Mouse (Mus musculus): ENCODE results near the gene Nr1h2. TPM values are rescaled to one million over a fixed set of nuclear protein-coding genes. Genes with fewer than 3 reads are reported as not detected.

Nr1h2 gene
- total and polyA plus RNA-seq, 3 experiments: 13.9 to 50.0 (median 43.8) TPM

GRCm38 (mm10) chr7:44589946-44590345 lies 36.2 kb upstream of the Nr1h2 start:
- Histone ChIP-seq H3K36me3 (replicated peaks in 1 of 2; ENCODE audit: control insufficient read depth in 1 of 2, insufficient read depth in 1 of 2, low read length in 1 of 2) (peaks cover 8 to 44% of the 10 kb centered on the region in 2 experiments), H3K79me2 (replicated peaks; ENCODE audit: control insufficient read depth, extremely low read depth, insufficient read depth, poor library complexity, severe bottlenecking) (0 out of 2 replicates have a peak, but pooled peaks cover 2% of the 10 kb centered on the region), H3K27ac (ENCODE audit: insufficient read depth, low read depth) (no peak overlapping the region), H3K4me1 (ENCODE audit: control insufficient read depth in 1 of 2, insufficient read depth in 2 of 2) (peaks cover 13 to 39% of the 10 kb centered on the region in 2 experiments), H3K4me2 (ENCODE audit: insufficient read depth, low read depth, poor library complexity, severe bottlenecking) (peak overlapping the region; percentile 57), H3K9ac (ENCODE audit: insufficient read depth, low read depth) (no peak overlapping the region), H3K9me3 (replicated peaks; ENCODE audit: low read length) (no peaks in the 10 kb centered on the region), H3K4me3 (replicated peaks in 1 of 3; ENCODE audit: low read depth in 2 of 3, low read length in 2 of 3, poor library complexity in 1 of 3) (no peak overlapping the region), H3K27me3 (replicated peaks) (peaks cover 10% of the 10 kb centered on the region)
- in situ Hi-C loops (cut with MboI; ENCODE audit: low pct_ligation_motif_present, low pct_unique_long_range_greater_than_20kb, low sequenced_read_pairs) (loop anchor here (10.0 kb wide), 1 partner anchor 55 kb away; no protein-coding TSS in a partner anchor), dilution Hi-C loops (cut with MboI; ENCODE audit: extremely low pct_ligation_motif_present, extremely low pct_unique_long_range_greater_than_20kb, low sequenced_read_pairs) (no loop called here)
- DNase-seq (ENCODE audit: extremely low read depth): no peak
- TF ChIP-seq ZMIZ1 (IDR thresholded peaks at IDR 0.05; ENCODE audit: low read depth, low read length): no peak

GRCm38 (mm10) chr7:44589149-44589548 lies 35.4 kb upstream of the Nr1h2 start:
- dilution Hi-C loops (cut with MboI; ENCODE audit: extremely low pct_ligation_motif_present, extremely low pct_unique_long_range_greater_than_20kb, low sequenced_read_pairs): no loop called here
- in situ Hi-C loops (cut with MboI; ENCODE audit: low pct_ligation_motif_present, low pct_unique_long_range_greater_than_20kb, low sequenced_read_pairs): loop anchor here (10.0 kb wide), 1 partner anchor 56 kb away; no protein-coding TSS in a partner anchor
- peak overlapping the region; percentile 37 to 65 (median 44) for H3K4me3 ChIP-seq (replicated peaks in 1 of 3; ENCODE audit: low read depth in 2 of 3, low read length in 2 of 3, poor library complexity in 1 of 3)
- peaks cover 13 to 39% of the 10 kb centered on the region in 2 experiments for H3K4me1 ChIP-seq (ENCODE audit: control insufficient read depth in 1 of 2, insufficient read depth in 2 of 2)
- H3K27me3 ChIP-seq (replicated peaks): peaks cover 10% of the 10 kb centered on the region
- peaks cover 16 to 47% of the 10 kb centered on the region in 2 experiments for H3K36me3 ChIP-seq (replicated peaks in 1 of 2; ENCODE audit: control insufficient read depth in 1 of 2, insufficient read depth in 1 of 2, low read length in 1 of 2)
- DNase-seq (ENCODE audit: extremely low read depth): peak; percentile 56
- H3K79me2 ChIP-seq (replicated peaks; ENCODE audit: control insufficient read depth, extremely low read depth, insufficient read depth, poor library complexity, severe bottlenecking): 0 out of 2 replicates have a peak, but pooled peaks cover 2% of the 10 kb centered on the region
- peak overlapping the region; percentile 55 for H3K9ac ChIP-seq (ENCODE audit: insufficient read depth, low read depth)
- no peaks in the 10 kb centered on the region for H3K9me3 ChIP-seq (replicated peaks; ENCODE audit: low read length)
- H3K27ac ChIP-seq (ENCODE audit: insufficient read depth, low read depth): no peak overlapping the region
- H3K4me2 ChIP-seq (ENCODE audit: insufficient read depth, low read depth, poor library complexity, severe bottlenecking): peak overlapping the region; percentile 73
- TF ChIP-seq ZKSCAN1 (IDR thresholded peaks at IDR 0.05; ENCODE audit: borderline replicate concordance, low read depth, low read length): no peak
- no peak for TF ChIP-seq ZNF384 (IDR thresholded peaks at IDR 0.05; ENCODE audit: low read depth, low read length)
- peak; percentile 35; the same call in 1 of the 2 replicates for TF ChIP-seq MXI1 (IDR thresholded peaks at IDR 0.05; ENCODE audit: low read depth, low read length)
- TF ChIP-seq SIN3A (IDR thresholded peaks at IDR 0.05; ENCODE audit: low read length): peak; percentile 31; the same call in 1 of the 2 replicates
- no peak for TF ChIP-seq JUND (conservative IDR thresholded peaks at IDR 0.05; ENCODE audit: low read depth, low read length)
- TF ChIP-seq IRF4 (IDR thresholded peaks at IDR 0.05; ENCODE audit: low read depth, low read length): peak; percentile 31; the same call in 1 of the 2 replicates
- no peak for TF ChIP-seq RCOR1 (conservative IDR thresholded peaks at IDR 0.05; ENCODE audit: low read depth, low read length)
- no peak for TF ChIP-seq TBP (conservative IDR thresholded peaks at IDR 0.05; ENCODE audit: low read depth, low read length)
- no peak for TF ChIP-seq CHD2 (IDR thresholded peaks at IDR 0.05; ENCODE audit: low read length)
- TF ChIP-seq BHLHE40 (IDR thresholded peaks at IDR 0.05; ENCODE audit: low read depth, low read length): 0 out of 2 replicates have a peak, but pooled peaks have one; percentile 19
- TF ChIP-seq RAD21 (IDR thresholded peaks at IDR 0.05; ENCODE audit: low read depth, low read length): no peak
- TF ChIP-seq ETS1 (conservative IDR thresholded peaks at IDR 0.05; ENCODE audit: low read depth, low read length): no peak
- TF ChIP-seq HCFC1 (IDR thresholded peaks at IDR 0.05; ENCODE audit: low read depth, low read length): no peak
- no peak for TF ChIP-seq EP300 (IDR thresholded peaks at IDR 0.05; ENCODE audit: low read length)
- no peak for TF ChIP-seq POLR2AphosphoS2 (IDR thresholded peaks at IDR 0.05; ENCODE audit: low read depth, low read length)
- TF ChIP-seq NRF1 (IDR thresholded peaks at IDR 0.05; ENCODE audit: low read depth, low read length): peak; percentile 74
- no peak for TF ChIP-seq MYC (IDR thresholded peaks at IDR 0.05; ENCODE audit: low read depth, low read length)
- TF ChIP-seq TCF12 (IDR thresholded peaks at IDR 0.05; ENCODE audit: low read depth, low read length): 0 out of 2 replicates have a peak, but pooled peaks have one; percentile 14
- TF ChIP-seq CTCF (conservative IDR thresholded peaks at IDR 0.05 in 1 of 2, IDR thresholded peaks at IDR 0.05 in 1 of 2; ENCODE audit: low read depth in 2 of 2, low read length in 2 of 2): no peak
- TF ChIP-seq MEF2A (IDR thresholded peaks at IDR 0.05; ENCODE audit: borderline replicate concordance, low read depth, low read length): no peak
- TF ChIP-seq JUN (IDR thresholded peaks at IDR 0.05; ENCODE audit: insufficient read depth, low read depth, low read length): no peak
- TF ChIP-seq MAFK (IDR thresholded peaks at IDR 0.05; ENCODE audit: insufficient replicate concordance, low read length): no peak
- TF ChIP-seq ZC3H11A (IDR thresholded peaks at IDR 0.05; ENCODE audit: low read depth, low read length): no peak
- TF ChIP-seq ZMIZ1 (IDR thresholded peaks at IDR 0.05; ENCODE audit: low read depth, low read length): no peak
- no peak for TF ChIP-seq KAT2A (IDR thresholded peaks at IDR 0.05; ENCODE audit: insufficient replicate concordance, low read length)
- TF ChIP-seq POLR2A (IDR thresholded peaks at IDR 0.05; ENCODE audit: low read depth, low read length): 0 out of 2 replicates have a peak, but pooled peaks have one; percentile 41
- peak; percentile 77 for TF ChIP-seq MAX (IDR thresholded peaks at IDR 0.05; ENCODE audit: low read length)
- TF ChIP-seq UBTF (IDR thresholded peaks at IDR 0.05; ENCODE audit: low read depth, low read length): 0 out of 2 replicates have a peak, but pooled peaks have one; percentile 27
- TF ChIP-seq PAX5 (IDR thresholded peaks at IDR 0.05; ENCODE audit: low read length): no peak
- TF ChIP-seq USF2 (conservative IDR thresholded peaks at IDR 0.05; ENCODE audit: low read depth, low read length): no peak
- TF ChIP-seq MAZ (IDR thresholded peaks at IDR 0.05; ENCODE audit: low read depth, low read length): peak; percentile 65; the same call in 1 of the 2 replicates
- 0 out of 2 replicates have a peak, but pooled peaks have one; percentile 30 for TF ChIP-seq NELFE (IDR thresholded peaks at IDR 0.05; ENCODE audit: low read depth, low read length)
- no peak for TF ChIP-seq ELF1 (IDR thresholded peaks at IDR 0.05; ENCODE audit: low read depth, low read length)

All from CH12.LX (cell line).